Mouse (Mus musculus) forebrain, embryonic 13.5 days (tissue): ENCODE data around the gene Scgb2b3. TPM values are rescaled to one million over a fixed set of nuclear protein-coding genes. Genes with fewer than 3 reads are reported as not detected.

Source experiments
- ATAC-seq: fragments of 200-750 bp; cut with Nextera tagmentation; 2 replicates; pipeline ENCODE4 v1.8.0; 2017
- H3K27ac ChIP-seq: fragments of 300-500 bp; sonication (generic); 2 replicates; pipeline ENCODE4 v1.5.1; 2015; ENCODE audit warnings: inconsistent platforms, mild to moderate bottlenecking, moderate library complexity
- H3K27me3 ChIP-seq: fragments of 300-500 bp; sonication (generic); 2 replicates; pipeline ENCODE4 v1.6.1; 2015; ENCODE audit warnings: mild to moderate bottlenecking, inconsistent platforms
- H3K36me3 ChIP-seq: fragments of 300-500 bp; sonication (generic); 2 replicates; pipeline ENCODE4 v1.6.1; 2015; ENCODE audit warnings: mild to moderate bottlenecking, inconsistent platforms; ENCODE audit not compliant: poor library complexity, severe bottlenecking
- H3K4me1 ChIP-seq: fragments of 300-500 bp; sonication (generic); 2 replicates; pipeline ENCODE4 v1.6.1; 2015; ENCODE audit warnings: inconsistent platforms
- H3K4me2 ChIP-seq: fragments of 300-500 bp; sonication (generic); 2 replicates; pipeline ENCODE4 v1.6.1; 2015; ENCODE audit warnings: inconsistent platforms, mild to moderate bottlenecking, moderate library complexity
- H3K4me3 ChIP-seq: fragments of 300-500 bp; sonication (generic); 2 replicates; pipeline ENCODE4 v1.5.1; 2015; ENCODE audit warnings: mild to moderate bottlenecking, inconsistent platforms
- H3K9ac ChIP-seq: fragments of 300-500 bp; sonication (generic); 2 replicates; pipeline ENCODE4 v1.6.1; 2015; ENCODE audit warnings: mild to moderate bottlenecking, inconsistent platforms
- H3K9me3 ChIP-seq: fragments of 300-500 bp; sonication (generic); replicated peaks from 2 replicates; pipeline ENCODE4 v1.6.1; 2016; ENCODE audit warnings: inconsistent platforms
- WGBS: fragments of 180-500 bp; shearing (Covaris S2); methylation state at CpG from one replicate; pipeline ENCODE4 v1.1.7; 2015; 5-methylcytosine and 5-hydroxymethylcytosine counted together
- polyA plus RNA-seq: library from polyadenylated mRNA; unstranded; fragments of >200 nt; fragmentation: Nextera tagmentation; extraction: Ambion mirVana; gene quantifications from 2 replicates; pipeline ENCODE4 v1.2.1, GENCODE M21; 2015

Scgb2b3 gene
- polyA plus RNA-seq = not detected in 2 replicates

GRCm38 (mm10) chr7:31362022-31362560 lies at the start of gene Scgb2b3:
Scgb2b3 (minus strand) TSS chr7:31362072.
- Histone ChIP-seq H3K4me3 (no peak within 1 kb of the TSS), H3K9me3 (peaks cover 55% of the 10 kb centered on the region), H3K27me3 (no peaks in the 10 kb centered on the region), H3K9ac (no peak within 1 kb of the TSS), H3K4me1 (no peaks in the 10 kb centered on the region), H3K4me2 (no peak within 1 kb of the TSS), H3K27ac (no peak within 1 kb of the TSS), H3K36me3 (no peaks in the 10 kb centered on the region)
- 71% methylated on average over 4 of the region's 4 CpGs for WGBS
- no peak for ATAC-seq

DNA sequence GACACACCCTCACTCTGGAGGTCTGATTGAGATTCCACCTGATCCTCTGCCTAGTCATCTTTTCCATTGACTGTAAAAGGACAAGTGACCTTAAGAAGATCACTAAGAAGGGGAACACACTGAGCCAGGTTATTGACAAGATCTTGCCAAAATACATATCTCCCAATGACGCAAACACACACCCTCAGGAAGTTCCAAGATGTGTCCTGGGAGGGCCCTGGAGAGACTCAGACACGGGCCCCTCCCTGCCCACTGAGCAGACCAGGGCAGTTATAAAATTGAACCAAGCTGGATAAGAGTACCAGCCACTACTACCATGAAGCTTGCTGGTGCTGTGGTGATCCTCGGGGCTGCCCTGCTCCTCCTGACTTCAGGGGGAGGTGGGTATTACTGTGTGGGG lies 13.4 kb upstream of the Scgb2b3 start, which contains the start of gene Scgb1b3:
Scgb1b3 (plus strand) TSS at position 301 of the 400 bp plus-strand sequence.
- H3K4me3 ChIP-seq = no peak within 1 kb of the TSS
- no peak within 1 kb of the TSS for H3K27ac ChIP-seq
- H3K9me3 ChIP-seq = peaks cover 52% of the 10 kb centered on the region
- H3K27me3 ChIP-seq = no peaks in the 10 kb centered on the region
- H3K9ac ChIP-seq = no peak within 1 kb of the TSS
- H3K4me2 ChIP-seq = no peak within 1 kb of the TSS
- 81% methylated on average over 3 of the region's 3 CpGs for WGBS
- no peak for ATAC-seq
- no peaks in the 10 kb centered on the region for H3K4me1 ChIP-seq
- H3K36me3 ChIP-seq = no peaks in the 10 kb centered on the region

Other genes with a start within 250 kb of the Scgb2b3 start
- not detected in 2 replicates for gene Hpn, start 246.8 kb downstream of the Scgb2b3 start, polyA plus RNA-seq
- 1.1 and 1.3 TPM in 2 replicates for gene Scn1b, start 235.1 kb downstream of the Scgb2b3 start, polyA plus RNA-seq
- gene Gramd1a, start 206.2 kb downstream of the Scgb2b3 start, polyA plus RNA-seq = 171 and 189 TPM in 2 replicates
- not detected in 2 replicates for gene Scgb2b2, start 71.6 kb downstream of the Scgb2b3 start, polyA plus RNA-seq
- gene Scgb1b2, start 70.3 kb downstream of the Scgb2b3 start, polyA plus RNA-seq = not detected in 2 replicates
- gene Scgb1b3, start 13.5 kb upstream of the Scgb2b3 start, polyA plus RNA-seq = not detected in 2 replicates